Mouse (Mus musculus) leukemia stem cell, adult 10-12 weeks (primary cell): ENCODE data around the gene Snx4. TPM values are rescaled to one million over a fixed set of nuclear protein-coding genes. Genes with fewer than 3 reads are reported as not detected.

Experiments used
- polyA plus RNA-seq: library from polyadenylated mRNA; stranded (reverse); fragments of >175 nt; gene quantifications from 2 replicates; pipeline ENCODE4 v1.2.3, GENCODE M21; 2012; ENCODE audit warnings: low replicate concordance

Gene Snx4
- 6.3 and 13.1 TPM in 2 replicates for polyA plus RNA-seq

DNA sequence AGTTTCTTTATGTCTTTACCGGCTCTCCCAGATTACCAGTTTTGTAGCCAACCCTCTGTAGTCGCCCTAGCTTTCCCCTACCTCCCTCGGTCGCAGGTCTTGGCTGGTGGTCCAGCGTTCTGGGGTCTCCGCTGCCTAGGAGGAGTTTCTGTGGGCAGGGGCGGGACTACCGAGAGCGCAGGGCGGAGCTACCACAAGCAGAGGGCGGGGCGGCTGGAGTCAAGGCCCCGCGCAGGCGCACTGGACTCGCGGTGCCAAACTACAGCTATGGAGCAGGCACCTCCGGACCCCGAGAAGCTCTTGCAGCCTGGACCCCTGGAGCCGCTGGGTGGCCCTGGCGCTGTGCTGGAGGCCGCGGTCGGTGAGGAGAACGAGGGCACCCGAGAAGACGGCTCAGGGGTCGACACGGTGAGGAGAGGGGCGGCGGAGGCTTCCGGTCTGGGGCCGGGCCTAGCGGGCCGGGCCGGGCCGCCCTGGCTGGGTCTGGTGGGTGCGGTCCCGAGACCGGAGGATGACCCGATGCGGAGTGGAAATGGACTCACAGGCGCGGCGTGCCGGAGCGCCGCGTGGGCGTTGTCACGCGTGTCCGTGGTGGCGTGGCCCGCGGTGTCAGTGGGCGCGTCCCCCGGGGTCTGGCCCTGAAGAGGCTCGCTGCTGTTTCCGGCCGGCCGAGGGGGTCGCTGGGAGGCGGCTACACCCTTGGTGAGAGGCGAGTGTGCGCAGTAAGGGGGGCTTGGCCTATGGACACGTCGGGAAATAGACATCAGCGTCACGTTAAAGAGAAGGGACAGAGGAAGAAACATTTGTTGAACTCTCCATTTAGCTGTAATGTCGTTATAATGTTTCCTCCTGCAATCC, at the start of gene Snx4:
TSS of gene Snx4 (plus strand) at position 249 of the 858 bp plus-strand sequence.

Other genes with a start within 250 kb of the Snx4 start
- 0.94 TPM in 1 of 2 replicates, not detected in the other for gene Iqcg, start 195.2 kb upstream of the Snx4 start, polyA plus RNA-seq
- gene Rpl35a, start 195.0 kb upstream of the Snx4 start, polyA plus RNA-seq = 32.1 and 54.3 TPM in 2 replicates
- 0.30 and 2.3 TPM in 2 replicates for gene Lmln, start 188.9 kb upstream of the Snx4 start, polyA plus RNA-seq
- 4.2 and 4.7 TPM in 2 replicates for gene Osbpl11, start 66.4 kb upstream of the Snx4 start, polyA plus RNA-seq
- gene Zfp148, start 129.4 kb downstream of the Snx4 start, polyA plus RNA-seq = 3.0 and 3.3 TPM in 2 replicates